Mouse (Mus musculus) lung, postnatal 0 days (tissue): Measurements from ENCODE around the gene Tmc7. TPM values are rescaled to one million over a fixed set of nuclear protein-coding genes. Genes with fewer than 3 reads are reported as not detected.
A peak's percentile ranks its signal among the peaks of the same experiment; 100 is the strongest.

Source experiments
- ATAC-seq: fragments of 200-750 bp; cut with Nextera tagmentation; 2 replicates; pipeline ENCODE4 v1.8.0; 2017; ENCODE audit warnings: moderate library complexity
- DNase-seq: peaks from one replicate; pipeline ENCODE4 v3.0.0-alpha.2; 2016; ENCODE audit warnings: low spot score
- H3K27ac ChIP-seq: fragments of 300-500 bp; sonication (generic); 2 replicates; pipeline ENCODE4 v1.5.1; 2014; ENCODE audit warnings: antibody characterized with exemption, mild to moderate bottlenecking, low read length, mixed read lengths
- H3K27me3 ChIP-seq: fragments of 300-500 bp; sonication (generic); replicated peaks from 2 replicates; pipeline ENCODE4 v1.6.1; 2014; ENCODE audit warnings: low read length, mixed read lengths; ENCODE audit not compliant: insufficient read depth
- H3K36me3 ChIP-seq: fragments of 300-500 bp; sonication (generic); 2 replicates; pipeline ENCODE4 v1.6.1; 2014; ENCODE audit warnings: low read length, mixed read lengths; ENCODE audit not compliant: insufficient read depth
- H3K4me1 ChIP-seq: fragments of 300-500 bp; sonication (generic); 2 replicates; pipeline ENCODE4 v1.6.1; 2014; ENCODE audit warnings: antibody characterized with exemption, low read depth, low read length, mixed read lengths; ENCODE audit not compliant: insufficient read depth
- H3K4me2 ChIP-seq: fragments of 300-500 bp; sonication (generic); replicated peaks from 2 replicates; pipeline ENCODE4 v1.6.1; 2014; ENCODE audit warnings: low read depth, mild to moderate bottlenecking, low read length, moderate library complexity, mixed read lengths
- H3K4me3 ChIP-seq: fragments of 300-500 bp; sonication (generic); 2 replicates; pipeline ENCODE4 v1.5.1; 2014; ENCODE audit warnings: low read depth, low read length
- H3K9ac ChIP-seq: fragments of 300-500 bp; sonication (generic); replicated peaks from 2 replicates; pipeline ENCODE4 v1.6.1; 2014; ENCODE audit warnings: low read depth, mild to moderate bottlenecking
- H3K9me3 ChIP-seq: fragments of 300-500 bp; sonication (generic); 2 replicates; pipeline ENCODE4 v1.6.1; 2016; ENCODE audit warnings: low read length, mixed read lengths
- CTCF ChIP-seq: IDR thresholded peaks from 2 replicates; pipeline ENCODE4 v1.5.1; 2016; ENCODE audit warnings: antibody characterized with exemption, mild to moderate bottlenecking
- EP300 ChIP-seq: IDR thresholded peaks from 2 replicates; pipeline ENCODE4 v1.6.1; 2016; ENCODE audit warnings: antibody characterized with exemption, mild to moderate bottlenecking, control low read depth
- WGBS: fragments of 180-500 bp; shearing (Covaris S2); extraction: QIAGEN DNeasy Blood & Tissue Kit; methylation state at CpG from one replicate; pipeline ENCODE4 v1.1.7; 2014; 5-methylcytosine and 5-hydroxymethylcytosine counted together
- polyA plus RNA-seq: library from polyadenylated mRNA; unstranded; fragments of >200 nt; fragmentation: Nextera tagmentation; extraction: Ambion mirVana; gene quantifications from 2 replicates; pipeline ENCODE4 v1.2.1, GENCODE M21; 2015

Gene Tmc7
- polyA plus RNA-seq, 1 experiment from 2014 or later: 2.4 TPM

DNA sequence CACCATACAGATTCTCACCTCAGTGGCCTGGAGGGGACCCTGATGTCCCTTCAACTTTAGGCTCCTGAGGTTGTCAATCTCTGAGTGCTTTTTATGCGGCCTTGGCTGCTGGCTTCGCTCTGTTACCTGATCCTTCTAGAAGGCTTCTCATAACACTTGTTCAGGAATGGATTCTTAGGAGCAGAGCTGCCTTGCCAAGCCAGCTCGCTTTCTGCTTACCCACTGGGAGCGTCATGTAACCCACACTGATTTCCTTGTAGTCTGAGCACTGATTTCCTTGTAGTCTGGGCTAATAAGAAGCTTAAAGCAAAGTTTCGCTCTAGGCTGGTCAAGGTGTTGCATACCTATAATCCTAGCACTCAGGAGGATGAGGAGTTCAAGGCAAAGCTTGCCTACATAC lies 33.6 kb upstream of the Tmc7 start:
- WGBS: 61% methylated on average over 5 of the region's 5 CpGs
- H3K9ac ChIP-seq: no peak overlapping the region
- ATAC-seq: no peak
- H3K27ac ChIP-seq: no peak overlapping the region
- no peaks in the 10 kb centered on the region for H3K9me3 ChIP-seq
- H3K27me3 ChIP-seq: no peaks in the 10 kb centered on the region
- H3K4me1 ChIP-seq: no peaks in the 10 kb centered on the region
- TF ChIP-seq EP300 (no peak), CTCF (no peak)
- H3K4me2 ChIP-seq: no peak overlapping the region
- DNase-seq: no peak
- H3K4me3 ChIP-seq: no peak overlapping the region
- no peaks in the 10 kb centered on the region for H3K36me3 ChIP-seq

DNA sequence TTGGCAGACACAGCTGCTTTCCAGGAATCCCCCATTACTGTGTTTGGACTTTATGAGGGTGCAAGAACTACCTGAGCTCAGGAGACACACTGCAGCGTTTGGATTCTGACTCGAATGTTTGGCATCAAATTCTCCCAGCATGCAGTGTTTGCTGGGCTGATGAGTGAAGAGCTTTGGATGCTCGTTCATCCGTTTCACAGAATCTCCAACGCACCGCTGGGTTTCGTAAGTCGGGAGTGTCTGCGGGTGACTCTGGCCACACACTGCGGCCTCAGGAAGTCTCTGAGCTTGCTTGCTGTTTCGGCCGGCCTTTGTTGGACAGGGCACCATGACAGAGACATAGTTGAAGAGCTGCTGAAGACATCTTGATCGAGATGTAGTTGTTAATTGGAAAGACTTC lies 29.5 kb upstream of the Tmc7 start:
- H3K27me3 ChIP-seq: no peaks in the 10 kb centered on the region
- H3K27ac ChIP-seq: no peak overlapping the region
- H3K9ac ChIP-seq: no peak overlapping the region
- 46% methylated on average over 13 of the region's 13 CpGs for WGBS
- no peak for DNase-seq
- no peaks in the 10 kb centered on the region for H3K4me1 ChIP-seq
- no peaks in the 10 kb centered on the region for H3K36me3 ChIP-seq
- ATAC-seq: no peak
- H3K4me3 ChIP-seq: no peak overlapping the region
- H3K9me3 ChIP-seq: no peaks in the 10 kb centered on the region
- H3K4me2 ChIP-seq: no peak overlapping the region
- no peak for TF ChIP-seq EP300
- TF ChIP-seq CTCF: no peak

DNA sequence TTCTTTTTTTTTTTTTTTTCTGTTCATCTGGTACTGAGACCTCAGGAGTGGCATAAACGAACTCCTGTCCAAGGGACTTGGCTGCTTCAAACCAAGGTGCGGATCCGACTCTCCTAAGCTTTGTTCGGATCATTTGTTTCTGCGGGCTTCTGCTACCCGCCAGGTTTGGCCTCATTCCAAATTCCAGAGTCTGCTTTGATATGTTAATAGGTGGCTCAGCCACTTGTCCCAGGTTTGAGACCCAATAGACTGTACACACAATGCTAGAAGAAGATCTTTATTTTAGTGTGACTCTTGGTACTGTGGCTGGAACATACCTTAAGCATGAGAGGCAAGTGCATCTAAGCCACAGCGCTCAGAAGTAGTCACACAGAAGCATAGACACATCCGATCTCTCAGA lies 27.4 kb upstream of the Tmc7 start:
- no peak for TF ChIP-seq EP300
- TF ChIP-seq CTCF: no peak
- Histone ChIP-seq H3K27ac (no peak overlapping the region), H3K4me1 (no peaks in the 10 kb centered on the region), H3K9ac (no peak overlapping the region), H3K9me3 (no peaks in the 10 kb centered on the region), H3K4me2 (no peak overlapping the region), H3K27me3 (no peaks in the 10 kb centered on the region), H3K4me3 (no peak overlapping the region), H3K36me3 (no peaks in the 10 kb centered on the region)
- ATAC-seq (no peak), DNase-seq (no peak)
- 49% methylated on average over 8 of the region's 8 CpGs for WGBS

DNA sequence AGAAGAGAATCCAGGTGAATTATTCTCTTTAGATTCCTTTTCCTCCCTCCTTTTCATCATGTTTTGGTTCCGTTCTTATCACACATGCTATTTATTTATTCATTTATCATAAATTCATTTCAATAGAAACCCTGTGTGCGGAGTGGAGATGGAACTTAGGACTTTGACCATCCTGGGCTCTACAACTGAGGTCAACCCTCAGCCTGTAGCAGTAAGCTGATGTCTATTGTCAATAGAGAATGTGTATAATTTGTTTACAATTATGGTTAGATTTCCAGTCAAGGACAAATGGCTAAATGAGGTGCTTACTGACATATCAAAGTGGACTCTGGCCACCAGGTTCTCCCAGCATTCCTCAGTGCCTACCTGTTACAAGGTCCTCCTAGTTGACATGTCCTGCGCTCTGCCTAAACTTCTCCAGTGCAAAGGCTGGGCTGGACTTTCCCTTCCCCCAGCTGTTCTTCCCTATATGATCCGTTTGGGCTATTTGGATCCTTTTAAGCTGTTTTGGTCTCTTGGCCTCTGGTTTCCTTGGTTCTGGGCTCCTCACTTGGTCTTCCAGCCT lies 26.7 kb upstream of the Tmc7 start:
- Histone ChIP-seq H3K9me3 (no peaks in the 10 kb centered on the region), H3K9ac (no peak overlapping the region), H3K4me2 (no peak overlapping the region), H3K36me3 (no peaks in the 10 kb centered on the region), H3K4me3 (no peak overlapping the region), H3K4me1 (no peaks in the 10 kb centered on the region), H3K27me3 (no peaks in the 10 kb centered on the region), H3K27ac (no peak overlapping the region)
- DNase-seq (no peak), ATAC-seq (no peak)
- TF ChIP-seq CTCF: no peak
- TF ChIP-seq EP300: no peak
- WGBS: 62% methylated on average over 4 of the region's 4 CpGs

DNA sequence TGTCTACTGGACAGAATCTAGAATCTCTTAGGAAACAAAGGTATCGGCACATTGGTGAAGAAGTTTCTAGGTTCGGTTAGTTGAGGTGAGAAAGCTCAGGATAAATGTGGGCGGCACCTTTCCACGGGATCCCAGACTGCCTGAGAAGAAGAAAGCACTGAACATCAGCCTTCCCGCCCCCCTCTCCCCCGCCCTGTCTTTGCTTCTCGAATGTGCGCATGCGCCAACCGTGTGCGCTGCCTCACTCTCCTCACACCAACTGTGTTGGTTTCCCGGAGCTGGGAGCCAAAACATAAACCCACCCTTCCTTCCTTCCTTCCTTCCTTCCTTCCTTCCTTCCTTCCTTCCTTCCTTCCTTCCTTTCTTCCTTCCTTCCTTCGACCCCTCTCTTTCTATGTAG lies 26.2 kb upstream of the Tmc7 start:
- Histone ChIP-seq H3K4me2 (no peak overlapping the region), H3K4me1 (no peaks in the 10 kb centered on the region), H3K27me3 (no peaks in the 10 kb centered on the region), H3K4me3 (no peak overlapping the region), H3K36me3 (no peaks in the 10 kb centered on the region), H3K27ac (no peak overlapping the region), H3K9ac (no peak overlapping the region), H3K9me3 (no peaks in the 10 kb centered on the region)
- no peak for ATAC-seq
- TF ChIP-seq EP300 (no peak), CTCF (no peak)
- no peak for DNase-seq
- 82% methylated on average over 12 of the region's 13 CpGs for WGBS

DNA sequence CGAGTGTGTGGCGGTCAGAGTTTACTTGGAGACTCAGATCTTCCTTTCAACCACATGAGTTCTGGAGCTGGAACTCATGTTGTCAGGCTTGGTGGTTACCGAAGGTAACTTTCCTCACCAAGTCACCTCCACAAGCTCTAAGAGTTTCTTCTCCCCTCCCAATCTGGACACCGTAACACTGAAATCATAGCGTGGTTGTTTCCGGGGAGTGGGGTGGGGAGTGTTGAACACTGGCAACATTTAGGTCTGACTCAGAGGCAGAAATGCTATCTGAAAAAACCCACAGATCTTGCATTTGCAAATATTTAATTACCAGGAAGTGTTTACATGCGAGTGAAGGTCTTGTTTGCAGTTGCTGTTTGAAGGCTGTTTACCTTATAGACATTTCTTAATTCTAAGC lies 25.3 kb upstream of the Tmc7 start:
- 75% methylated on average over 7 of the region's 7 CpGs for WGBS
- TF ChIP-seq CTCF (no peak), EP300 (no peak)

DNA sequence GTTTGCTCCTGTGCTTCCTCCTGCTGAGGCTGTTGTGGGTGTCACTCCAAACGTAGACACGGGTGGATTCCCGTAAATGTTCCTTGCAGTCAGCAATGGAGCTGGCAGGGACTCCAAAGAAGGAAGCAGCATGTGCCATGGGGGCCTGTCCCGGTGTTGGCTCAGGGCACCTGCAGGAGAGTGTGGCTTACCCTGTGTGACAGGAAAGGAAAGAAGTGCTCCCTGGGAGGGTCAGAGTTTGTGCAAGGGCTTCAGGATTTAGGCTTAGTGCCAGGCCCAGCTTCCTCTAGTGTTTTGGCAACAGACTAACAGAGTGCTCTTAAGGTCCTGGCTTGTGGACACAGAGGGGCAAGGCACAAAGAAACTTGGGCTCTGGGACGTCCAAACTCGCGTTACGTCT lies 20.3 kb upstream of the Tmc7 start:
- ATAC-seq (peak; percentile 94), DNase-seq (peak; percentile 89)
- Histone ChIP-seq H3K9me3 (no peaks in the 10 kb centered on the region), H3K9ac (no peak overlapping the region), H3K4me1 (peaks cover 4% of the 10 kb centered on the region; the same call in 1 of the 2 replicates), H3K36me3 (no peaks in the 10 kb centered on the region), H3K4me2 (no peak overlapping the region), H3K27me3 (no peaks in the 10 kb centered on the region), H3K4me3 (no peak overlapping the region), H3K27ac (0 out of 2 replicates have a peak overlapping the region, but pooled peaks have one; percentile 49)
- WGBS: 42% methylated on average over 8 of the region's 8 CpGs
- TF ChIP-seq EP300: no peak
- TF ChIP-seq CTCF: no peak

More for the DNA sequence above, 25.3 kb upstream of the Tmc7 start:
- H3K4me3 ChIP-seq: no peak overlapping the region
- no peaks in the 10 kb centered on the region for H3K27me3 ChIP-seq
- no peaks in the 10 kb centered on the region for H3K36me3 ChIP-seq
- no peak overlapping the region for H3K27ac ChIP-seq
- H3K4me2 ChIP-seq: no peak overlapping the region
- DNase-seq (no peak), ATAC-seq (no peak)
- H3K4me1 ChIP-seq: peaks cover under 1% of the 10 kb centered on the region; the same call in 1 of the 2 replicates
- no peak overlapping the region for H3K9ac ChIP-seq
- no peaks in the 10 kb centered on the region for H3K9me3 ChIP-seq
